Mouse (Mus musculus) kidney, embryonic 16.5 days (tissue): ENCODE results near the gene Gm20388. TPM values are rescaled to one million over a fixed set of nuclear protein-coding genes. Genes with fewer than 3 reads are reported as not detected.
A peak's percentile ranks its signal among the peaks of the same experiment; 100 is the strongest.

Experiments used
- ATAC-seq: fragments of 200-750 bp; cut with Nextera tagmentation; 2 replicates; pipeline ENCODE4 v1.8.0; 2017; ENCODE audit warnings: moderate TSS enrichment; ENCODE audit not compliant: low FRiP score, low TSS enrichment
- H3K27ac ChIP-seq: fragments of 300-500 bp; sonication (generic); 2 replicates; pipeline ENCODE4 v1.5.1; 2014; ENCODE audit warnings: low read length
- H3K27me3 ChIP-seq: fragments of 300-500 bp; sonication (generic); 2 replicates; pipeline ENCODE4 v1.6.1; 2014; ENCODE audit warnings: low read length, control low read depth, mixed read lengths; ENCODE audit not compliant: insufficient read depth
- H3K36me3 ChIP-seq: fragments of 300-500 bp; sonication (generic); 2 replicates; pipeline ENCODE4 v1.6.1; 2014; ENCODE audit warnings: low read length, control low read depth, mixed read lengths; ENCODE audit not compliant: insufficient read depth
- H3K4me1 ChIP-seq: fragments of 300-500 bp; sonication (generic); 2 replicates; pipeline ENCODE4 v1.6.1; 2014; ENCODE audit warnings: low read length, control low read depth, mixed read lengths; ENCODE audit not compliant: insufficient read depth
- H3K4me2 ChIP-seq: fragments of 300-500 bp; sonication (generic); replicated peaks from 2 replicates; pipeline ENCODE4 v1.6.1; 2014; ENCODE audit warnings: low read depth, low read length
- H3K4me3 ChIP-seq: fragments of 300-500 bp; sonication (generic); 2 replicates; pipeline ENCODE4 v1.5.1; 2014; ENCODE audit warnings: mild to moderate bottlenecking, low read length
- H3K9ac ChIP-seq: fragments of 300-500 bp; sonication (generic); replicated peaks from 2 replicates; pipeline ENCODE4 v1.6.1; 2014; ENCODE audit warnings: low read length
- H3K9me3 ChIP-seq: fragments of 300-500 bp; sonication (generic); 2 replicates; pipeline ENCODE4 v1.6.1; 2016; ENCODE audit warnings: low read length, control low read depth
- WGBS: fragments of 180-500 bp; shearing (Covaris S2); extraction: QIAGEN DNeasy Blood & Tissue Kit; methylation state at CpG from one replicate; pipeline ENCODE4 v1.1.7; 2014; 5-methylcytosine and 5-hydroxymethylcytosine counted together
- polyA plus RNA-seq: library from polyadenylated mRNA; unstranded; fragments of >200 nt; fragmentation: Nextera tagmentation; extraction: Ambion mirVana; gene quantifications from 2 replicates; pipeline ENCODE4 v1.2.1, GENCODE M21; 2015

The Gm20388 gene
- polyA plus RNA-seq, 1 experiment from 2014 or later: 7.7 TPM

- Histone ChIP-seq H3K9ac (no peak overlapping the region), H3K27ac (no peak overlapping the region), H3K4me1 (peaks cover 9% of the 10 kb centered on the region), H3K36me3 (no peaks in the 10 kb centered on the region), H3K9me3 (no peaks in the 10 kb centered on the region), H3K4me2 (no peak overlapping the region), H3K4me3 (no peak overlapping the region), H3K27me3 (no peaks in the 10 kb centered on the region)
- ATAC-seq: no peak
- WGBS: 78% methylated on average over 8 of the region's 8 CpGs
Observed at GRCm38 (mm10) chr8:121913378-121913777, 2002.7 kb downstream of the Gm20388 start.

GRCm38 (mm10) chr8:121919158-121919557 is 2008.5 kb downstream of the Gm20388 start:
- 35% methylated on average over 4 of the region's 4 CpGs for WGBS
- H3K4me3 ChIP-seq: no peak overlapping the region
- H3K9ac ChIP-seq: no peak overlapping the region
- no peaks in the 10 kb centered on the region for H3K9me3 ChIP-seq
- no peak overlapping the region for H3K4me2 ChIP-seq
- no peak overlapping the region for H3K27ac ChIP-seq
- H3K36me3 ChIP-seq: no peaks in the 10 kb centered on the region
- no peaks in the 10 kb centered on the region for H3K27me3 ChIP-seq
- ATAC-seq: no peak
- peaks cover 26% of the 10 kb centered on the region for H3K4me1 ChIP-seq

GRCm38 (mm10) chr8:121919731-121920130 is 2009.1 kb downstream of the Gm20388 start:
- 14% methylated on average over 3 of the region's 3 CpGs for WGBS
- Histone ChIP-seq H3K4me2 (no peak overlapping the region), H3K27me3 (no peaks in the 10 kb centered on the region), H3K36me3 (no peaks in the 10 kb centered on the region), H3K9me3 (no peaks in the 10 kb centered on the region), H3K4me3 (no peak overlapping the region), H3K9ac (0 out of 2 replicates have a peak overlapping the region, but pooled peaks have one; percentile 11), H3K27ac (no peak overlapping the region), H3K4me1 (peaks cover 26% of the 10 kb centered on the region)
- no peak for ATAC-seq

GRCm38 (mm10) chr8:121921582-121921981 is 2010.9 kb downstream of the Gm20388 start:
- no peaks in the 10 kb centered on the region for H3K36me3 ChIP-seq
- H3K4me1 ChIP-seq: peaks cover 26% of the 10 kb centered on the region
- WGBS: 61% methylated on average over 8 of the region's 8 CpGs
- H3K27me3 ChIP-seq: no peaks in the 10 kb centered on the region
- no peak overlapping the region for H3K4me3 ChIP-seq
- peak overlapping the region; percentile 13; the same call in 1 of the 2 replicates for H3K27ac ChIP-seq
- no peak overlapping the region for H3K4me2 ChIP-seq
- no peak overlapping the region for H3K9ac ChIP-seq
- H3K9me3 ChIP-seq: no peaks in the 10 kb centered on the region
- no peak for ATAC-seq

GRCm38 (mm10) chr8:121922101-121922500 is 2011.5 kb downstream of the Gm20388 start:
- Histone ChIP-seq H3K27ac (peak overlapping the region; percentile 13; the same call in 1 of the 2 replicates), H3K36me3 (no peaks in the 10 kb centered on the region), H3K4me1 (peaks cover 26% of the 10 kb centered on the region), H3K4me3 (no peak overlapping the region), H3K9ac (no peak overlapping the region), H3K4me2 (no peak overlapping the region), H3K9me3 (no peaks in the 10 kb centered on the region), H3K27me3 (no peaks in the 10 kb centered on the region)
- peak; percentile 28; the same call in 1 of the 2 replicates for ATAC-seq
- 16% methylated on average over 8 of the region's 8 CpGs for WGBS

- no peaks in the 10 kb centered on the region for H3K27me3 ChIP-seq
- no peak for ATAC-seq
- H3K9ac ChIP-seq: no peak overlapping the region
- H3K27ac ChIP-seq: no peak overlapping the region
- H3K4me2 ChIP-seq: no peak overlapping the region
- no peak overlapping the region for H3K4me3 ChIP-seq
- H3K36me3 ChIP-seq: no peaks in the 10 kb centered on the region
- H3K4me1 ChIP-seq: peaks cover 21% of the 10 kb centered on the region
- H3K9me3 ChIP-seq: no peaks in the 10 kb centered on the region
- WGBS: 81% methylated on average over 5 of the region's 5 CpGs
Observed at GRCm38 (mm10) chr8:121924681-121925080, 2014.0 kb downstream of the Gm20388 start.

- Histone ChIP-seq H3K9ac (no peak overlapping the region), H3K4me3 (no peak overlapping the region), H3K9me3 (no peaks in the 10 kb centered on the region), H3K27ac (no peak overlapping the region), H3K4me2 (no peak overlapping the region), H3K27me3 (no peaks in the 10 kb centered on the region), H3K36me3 (no peaks in the 10 kb centered on the region), H3K4me1 (peaks cover 17% of the 10 kb centered on the region)
- WGBS: 30% methylated on average over 10 of the region's 10 CpGs
- no peak; the same call in 1 of the 2 replicates for ATAC-seq
Observed at GRCm38 (mm10) chr8:121925624-121926023, 2015.0 kb downstream of the Gm20388 start.

- Histone ChIP-seq H3K4me3 (no peak overlapping the region), H3K4me1 (peaks cover 14% of the 10 kb centered on the region), H3K27ac (no peak overlapping the region), H3K9ac (no peak overlapping the region), H3K27me3 (no peaks in the 10 kb centered on the region), H3K4me2 (no peak overlapping the region), H3K9me3 (no peaks in the 10 kb centered on the region), H3K36me3 (no peaks in the 10 kb centered on the region)
- ATAC-seq: no peak
- 63% methylated on average over 8 of the region's 8 CpGs for WGBS
Observed at GRCm38 (mm10) chr8:121926266-121926665, 2015.6 kb downstream of the Gm20388 start.

GRCm38 (mm10) chr8:121927316-121927715 is 2016.7 kb downstream of the Gm20388 start:
- Histone ChIP-seq H3K9me3 (no peaks in the 10 kb centered on the region), H3K4me1 (peaks cover 4% of the 10 kb centered on the region; the same call in 1 of the 2 replicates), H3K36me3 (no peaks in the 10 kb centered on the region), H3K27me3 (no peaks in the 10 kb centered on the region), H3K4me3 (no peak overlapping the region), H3K4me2 (no peak overlapping the region), H3K9ac (no peak overlapping the region), H3K27ac (no peak overlapping the region)
- ATAC-seq: peak; percentile 55; the same call in 1 of the 2 replicates
- WGBS: 45% methylated on average over 8 of the region's 8 CpGs

- H3K9me3 ChIP-seq: no peaks in the 10 kb centered on the region
- H3K27ac ChIP-seq: no peak overlapping the region
- no peak for ATAC-seq
- H3K27me3 ChIP-seq: no peaks in the 10 kb centered on the region
- H3K9ac ChIP-seq: no peak overlapping the region
- no peaks in the 10 kb centered on the region for H3K36me3 ChIP-seq
- WGBS: 90% methylated on average over 4 of the region's 4 CpGs
- no peak overlapping the region for H3K4me2 ChIP-seq
- no peak overlapping the region for H3K4me3 ChIP-seq
- no peaks in the 10 kb centered on the region for H3K4me1 ChIP-seq
Observed at GRCm38 (mm10) chr8:121930047-121930446, 2019.4 kb downstream of the Gm20388 start.
